Mouse (Mus musculus): Measurements from ENCODE around the gene Hoxd3.

Gene Hoxd3

GRCm38 (mm10) chr2:74762522-74763244, 51.0 kb downstream of the Hoxd3 start, which contains the start of gene Hoxd1:
Gene Hoxd1, plus strand, starts transcription at chr2:74762980.
- in situ Hi-C loops (cut with MboI, MseI), result no loop called here

- in situ Hi-C loops (cut with MboI, MseI), result no loop called here
Measured at GRCm38 (mm10) chr2:74763245-74763735, 51.6 kb downstream of the Hoxd3 start.

DNA sequence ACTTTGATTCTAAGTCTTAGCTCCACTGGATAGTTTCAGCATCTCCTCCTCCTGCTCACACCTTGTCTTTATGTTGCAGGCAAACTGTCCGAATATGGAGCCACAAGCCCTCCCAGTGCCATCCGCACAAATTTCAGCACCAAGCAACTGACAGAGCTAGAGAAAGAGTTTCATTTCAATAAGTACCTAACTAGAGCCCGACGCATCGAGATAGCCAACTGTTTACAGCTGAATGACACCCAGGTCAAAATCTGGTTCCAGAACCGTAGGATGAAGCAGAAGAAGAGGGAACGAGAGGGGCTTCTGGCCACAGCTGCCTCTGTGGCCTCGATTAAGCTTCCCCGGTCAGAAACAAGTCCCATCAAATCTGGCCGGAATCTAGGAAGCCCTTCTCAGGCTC, 52.2 kb downstream of the Hoxd3 start:
- in situ Hi-C loops (cut with MboI, MseI), result no loop called here

- in situ Hi-C loops (cut with MboI, MseI), result no loop called here
Measured at GRCm38 (mm10) chr2:74774359-74774758, 62.6 kb downstream of the Hoxd3 start.

- in situ Hi-C loops (cut with MboI, MseI), result no loop called here
Measured at GRCm38 (mm10) chr2:74777536-74778275, 66.0 kb downstream of the Hoxd3 start.

DNA sequence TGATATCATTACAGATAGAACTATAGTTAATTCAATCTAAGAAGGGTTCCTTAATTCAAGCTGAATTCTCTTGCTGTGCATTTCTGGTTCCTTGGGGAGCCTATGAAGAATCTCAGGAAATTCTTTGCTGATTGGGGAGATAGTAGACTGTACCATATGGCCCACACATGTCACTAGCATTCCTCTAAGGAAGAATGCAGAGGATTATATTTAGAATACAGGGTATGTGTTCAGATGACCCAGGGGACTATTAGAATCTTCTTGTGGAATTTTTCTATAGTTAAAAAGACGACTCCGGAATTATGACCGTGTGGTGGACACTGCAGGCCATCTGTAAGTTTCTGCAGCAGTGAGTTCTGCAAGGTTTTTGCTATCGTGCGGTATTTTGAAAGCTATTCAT, 69.7 kb downstream of the Hoxd3 start:
- in situ Hi-C loops (cut with MboI, MseI), result no loop called here

- in situ Hi-C loops (cut with MboI, MseI), result no loop called here
Measured at GRCm38 (mm10) chr2:74795531-74795930, 83.8 kb downstream of the Hoxd3 start.

Data from regulatory T cell (primary cell).